Mouse (Mus musculus) limb, embryonic 10.5 days (tissue): ENCODE measurements around the gene Lcor. TPM values are rescaled to one million over a fixed set of nuclear protein-coding genes. Genes with fewer than 3 reads are reported as not detected.
A peak's percentile ranks its signal among the peaks of the same experiment; 100 is the strongest.

ENCODE experiments used
- DNase-seq: peaks from one replicate; pipeline ENCODE4 v3.0.0-alpha.2; 2017; ENCODE audit warnings: low spot score
- H3K27ac ChIP-seq: fragments of 300-500 bp; sonication (generic); 2 replicates; pipeline ENCODE4 v1.5.1; 2016; ENCODE audit warnings: mild to moderate bottlenecking
- H3K27me3 ChIP-seq: fragments of 300-500 bp; sonication (generic); 2 replicates; pipeline ENCODE4 v1.6.1; 2016; ENCODE audit warnings: low read depth, mild to moderate bottlenecking; ENCODE audit not compliant: poor library complexity, severe bottlenecking
- H3K36me3 ChIP-seq: fragments of 300-500 bp; sonication (generic); 2 replicates; pipeline ENCODE4 v1.6.1; 2016; ENCODE audit warnings: mild to moderate bottlenecking, moderate library complexity
- H3K4me1 ChIP-seq: fragments of 300-500 bp; sonication (generic); 2 replicates; pipeline ENCODE4 v1.6.1; 2016
- H3K4me3 ChIP-seq: fragments of 300-500 bp; sonication (generic); 2 replicates; pipeline ENCODE4 v1.5.1; 2016; ENCODE audit warnings: mild to moderate bottlenecking, moderate library complexity
- H3K9me3 ChIP-seq: fragments of 300-500 bp; sonication (generic); replicated peaks from 2 replicates; pipeline ENCODE4 v1.6.1; 2016; ENCODE audit warnings: mild to moderate bottlenecking
- WGBS: fragments of 180-500 bp; shearing (Covaris S2); methylation state at CpG from one replicate; pipeline ENCODE4 v1.1.7; 2016; 5-methylcytosine and 5-hydroxymethylcytosine counted together
- polyA plus RNA-seq: library from polyadenylated mRNA; unstranded; fragments of >200 nt; fragmentation: Nextera tagmentation; extraction: Ambion mirVana; gene quantifications from 2 replicates; pipeline ENCODE4 v1.2.1, GENCODE M21; 2016

The Lcor gene
- polyA plus RNA-seq, 1 experiment from 2014 or later, result 8.7 TPM

- WGBS, result 96% methylated on average over 3 of the region's 3 CpGs
Observed at GRCm38 (mm10) chr19:41529169-41529568, 46.7 kb downstream of the Lcor start.

GRCm38 (mm10) chr19:41534021-41534420 lies 51.6 kb downstream of the Lcor start:
- Histone ChIP-seq H3K4me1 (no peaks in the 10 kb centered on the region), H3K27me3 (no peaks in the 10 kb centered on the region), H3K9me3 (no peaks in the 10 kb centered on the region), H3K27ac (no peak overlapping the region), H3K4me3 (no peak overlapping the region), H3K36me3 (peaks cover 7% of the 10 kb centered on the region)
- WGBS, result 89% methylated on average over 3 of the region's 3 CpGs
- DNase-seq, result no peak

More at GRCm38 (mm10) chr19:41529169-41529568, 46.7 kb downstream of the Lcor start:
- no peaks in the 10 kb centered on the region for H3K36me3 ChIP-seq
- H3K27me3 ChIP-seq, result no peaks in the 10 kb centered on the region
- no peak overlapping the region for H3K27ac ChIP-seq
- DNase-seq, result no peak
- no peaks in the 10 kb centered on the region for H3K4me1 ChIP-seq
- H3K9me3 ChIP-seq, result no peaks in the 10 kb centered on the region
- no peak overlapping the region for H3K4me3 ChIP-seq

DNA sequence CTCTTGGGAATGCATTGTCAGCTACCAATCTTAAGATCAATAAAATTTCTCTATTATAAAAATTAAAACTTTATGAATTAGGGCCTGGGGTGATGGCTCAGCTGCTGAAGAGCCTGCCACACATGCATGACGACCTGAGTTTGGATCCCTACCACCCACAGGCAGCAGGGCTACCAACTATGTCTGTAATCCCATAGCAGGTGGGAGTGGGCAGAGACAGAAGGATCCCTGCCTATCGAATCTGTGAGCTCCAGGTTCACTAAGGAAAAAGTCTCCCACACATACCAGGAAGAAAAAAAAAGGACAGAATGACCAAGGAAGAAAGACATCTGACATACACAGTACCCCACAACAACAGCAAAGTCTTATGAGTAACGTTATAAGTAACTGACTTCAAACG lies 74.5 kb downstream of the Lcor start:
- no peak for DNase-seq
- no peaks in the 10 kb centered on the region for H3K9me3 ChIP-seq
- H3K36me3 ChIP-seq, result peaks cover 50% of the 10 kb centered on the region
- H3K4me1 ChIP-seq, result no peaks in the 10 kb centered on the region
- 83% methylated on average over 4 of the region's 4 CpGs for WGBS
- no peak overlapping the region for H3K4me3 ChIP-seq
- no peak overlapping the region for H3K27ac ChIP-seq
- no peaks in the 10 kb centered on the region for H3K27me3 ChIP-seq

GRCm38 (mm10) chr19:41557491-41557890 lies 75.1 kb downstream of the Lcor start:
- H3K4me3 ChIP-seq, result no peak overlapping the region
- no peaks in the 10 kb centered on the region for H3K27me3 ChIP-seq
- H3K9me3 ChIP-seq, result no peaks in the 10 kb centered on the region
- 94% methylated on average over 4 of the region's 4 CpGs for WGBS
- H3K36me3 ChIP-seq, result peaks cover 48% of the 10 kb centered on the region
- no peak for DNase-seq
- H3K27ac ChIP-seq, result no peak overlapping the region
- no peaks in the 10 kb centered on the region for H3K4me1 ChIP-seq

- H3K9me3 ChIP-seq, result no peaks in the 10 kb centered on the region
- H3K4me1 ChIP-seq, result peaks cover 7% of the 10 kb centered on the region
- no peak overlapping the region for H3K4me3 ChIP-seq
- no peak for DNase-seq
- H3K36me3 ChIP-seq, result peaks cover 37% of the 10 kb centered on the region
- WGBS, result 96% methylated on average over 9 of the region's 9 CpGs
- no peaks in the 10 kb centered on the region for H3K27me3 ChIP-seq
- H3K27ac ChIP-seq, result no peak overlapping the region
Observed at GRCm38 (mm10) chr19:41558891-41559486, 76.6 kb downstream of the Lcor start.

- Histone ChIP-seq H3K27me3 (no peaks in the 10 kb centered on the region), H3K9me3 (no peaks in the 10 kb centered on the region), H3K4me3 (no peak overlapping the region), H3K4me1 (peaks cover 7% of the 10 kb centered on the region), H3K27ac (no peak overlapping the region), H3K36me3 (peaks cover 31% of the 10 kb centered on the region)
- WGBS, result 95% methylated on average over 3 of the region's 3 CpGs
- no peak for DNase-seq
Observed at GRCm38 (mm10) chr19:41560856-41561255, 78.4 kb downstream of the Lcor start.

DNA sequence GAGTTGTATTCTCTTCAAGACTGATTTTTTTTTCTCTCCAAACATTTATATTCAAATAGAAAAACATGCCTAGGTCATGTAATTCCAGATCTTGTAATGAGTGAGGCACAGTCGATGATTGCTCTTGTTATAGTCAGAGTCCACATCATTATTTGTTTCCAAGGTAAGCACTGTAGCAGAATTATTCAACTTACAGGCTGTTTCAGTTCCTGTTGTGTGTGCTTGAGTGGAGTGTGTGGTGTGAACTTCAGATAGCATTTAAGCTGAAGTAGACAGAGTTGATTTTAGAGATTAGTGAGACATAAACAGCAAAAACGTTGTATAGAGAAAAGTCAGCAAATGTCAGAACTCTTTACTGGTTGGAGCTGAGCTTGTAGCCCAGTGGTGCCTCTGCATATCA lies 86.4 kb downstream of the Lcor start:
- Histone ChIP-seq H3K27me3 (no peaks in the 10 kb centered on the region), H3K9me3 (no peaks in the 10 kb centered on the region), H3K4me3 (no peak overlapping the region), H3K36me3 (no peaks in the 10 kb centered on the region), H3K4me1 (no peaks in the 10 kb centered on the region), H3K27ac (no peak overlapping the region)
- WGBS, result 83% methylated on average over 2 of the region's 2 CpGs
- DNase-seq, result no peak

DNA sequence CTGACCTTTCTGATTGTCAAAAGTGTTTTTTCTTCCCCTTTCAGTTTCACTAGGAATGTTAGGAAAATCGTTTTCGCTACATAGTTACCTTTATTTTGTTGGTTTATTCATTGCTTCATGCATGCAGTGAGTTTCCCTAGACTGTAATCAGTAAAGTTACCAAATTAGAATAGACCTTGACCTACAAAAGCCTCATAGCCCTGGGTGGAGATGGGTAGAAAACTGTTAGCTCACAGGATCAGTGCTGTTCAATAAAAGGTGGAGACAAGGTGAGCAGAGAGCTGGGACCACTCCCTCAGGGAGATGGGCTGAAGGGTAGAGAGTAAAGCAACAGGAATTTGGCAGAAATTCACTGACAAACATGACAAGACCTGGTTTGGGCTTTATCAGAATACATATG lies 91.3 kb downstream of the Lcor start:
- H3K4me3 ChIP-seq, result no peak overlapping the region
- 96% methylated on average over 2 of the region's 2 CpGs for WGBS
- peaks cover 19% of the 10 kb centered on the region for H3K4me1 ChIP-seq
- no peak overlapping the region for H3K27ac ChIP-seq
- H3K36me3 ChIP-seq, result no peaks in the 10 kb centered on the region
- H3K27me3 ChIP-seq, result no peaks in the 10 kb centered on the region
- H3K9me3 ChIP-seq, result no peaks in the 10 kb centered on the region
- no peak for DNase-seq

GRCm38 (mm10) chr19:41577576-41577975 lies 95.1 kb downstream of the Lcor start:
- peaks cover 11% of the 10 kb centered on the region for H3K36me3 ChIP-seq
- H3K27me3 ChIP-seq, result no peaks in the 10 kb centered on the region
- H3K4me3 ChIP-seq, result no peak overlapping the region
- H3K4me1 ChIP-seq, result peaks cover 23% of the 10 kb centered on the region
- no peak for DNase-seq
- H3K27ac ChIP-seq, result no peak overlapping the region
- no peaks in the 10 kb centered on the region for H3K9me3 ChIP-seq

- DNase-seq, result no peak
- Histone ChIP-seq H3K27ac (no peak overlapping the region), H3K4me3 (no peak overlapping the region), H3K27me3 (no peaks in the 10 kb centered on the region), H3K9me3 (no peaks in the 10 kb centered on the region), H3K36me3 (peaks cover 29% of the 10 kb centered on the region), H3K4me1 (peaks cover 23% of the 10 kb centered on the region)
- 96% methylated on average over 4 of the region's 4 CpGs for WGBS
Observed at GRCm38 (mm10) chr19:41579311-41579920, 97.0 kb downstream of the Lcor start.

- H3K9me3 ChIP-seq, result no peaks in the 10 kb centered on the region
- H3K4me1 ChIP-seq, result peaks cover 16% of the 10 kb centered on the region
- no peak within 1 kb of the TSS for H3K27ac ChIP-seq
- no peak within 1 kb of the TSS for H3K4me3 ChIP-seq
- H3K36me3 ChIP-seq, result peaks cover 50% of the 10 kb centered on the region
- DNase-seq, result no peak
- WGBS, result 95% methylated on average over 23 of the region's 23 CpGs
- H3K27me3 ChIP-seq, result no peaks in the 10 kb centered on the region
Observed at GRCm38 (mm10) chr19:41581706-41582420, 99.4 kb downstream of the Lcor start, which contains the start of gene Gm340. Gene Gm340 (plus strand): TSS chr19:41582370.

- Histone ChIP-seq H3K4me3 (no peak overlapping the region), H3K9me3 (no peaks in the 10 kb centered on the region), H3K4me1 (peaks cover 9% of the 10 kb centered on the region), H3K36me3 (peaks cover 50% of the 10 kb centered on the region), H3K27me3 (no peaks in the 10 kb centered on the region), H3K27ac (no peak overlapping the region)
- WGBS, result 96% methylated on average over 5 of the region's 5 CpGs
- DNase-seq, result no peak
Observed at GRCm38 (mm10) chr19:41582918-41583514, 100.6 kb downstream of the Lcor start.

DNA sequence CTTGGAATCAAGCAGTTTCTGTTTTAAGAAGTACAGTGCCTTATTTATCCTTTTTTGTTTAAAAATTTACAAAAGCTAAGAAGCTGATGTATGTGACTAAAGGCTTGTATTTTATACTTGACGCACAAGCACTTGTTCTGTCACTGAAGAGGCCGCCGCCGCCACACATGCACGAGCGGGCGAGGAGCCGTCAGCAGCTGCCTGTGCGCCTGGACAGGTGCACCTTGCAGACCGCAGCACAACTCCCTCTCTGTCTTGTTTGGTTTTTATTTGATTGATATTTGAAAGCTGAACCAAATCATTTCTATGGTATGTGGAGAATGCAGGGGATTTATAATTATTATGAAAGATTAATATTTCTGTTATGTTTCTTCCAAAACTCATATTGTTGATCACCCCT lies 104.3 kb downstream of the Lcor start:
- H3K27ac ChIP-seq, result no peak overlapping the region
- WGBS, result 96% methylated on average over 10 of the region's 10 CpGs
- no peaks in the 10 kb centered on the region for H3K9me3 ChIP-seq
- H3K4me1 ChIP-seq, result no peaks in the 10 kb centered on the region
- peaks cover 47% of the 10 kb centered on the region for H3K36me3 ChIP-seq
- DNase-seq, result peak; percentile 7
- no peak overlapping the region for H3K4me3 ChIP-seq
- H3K27me3 ChIP-seq, result no peaks in the 10 kb centered on the region
